Mouse (Mus musculus) embryonic fibroblast, embryonic 13.5 days (primary cell): ENCODE data around the gene 1700007K13Rik.

Experiments used
- CTCF ChIP-seq: IDR thresholded peaks from 2 replicates; pipeline ENCODE4 v1.5.1; 2011; ENCODE audit warnings: mild to moderate bottlenecking, control low read depth, low read length, moderate library complexity, borderline replicate concordance; ENCODE audit not compliant: insufficient read depth
- POLR2A ChIP-seq: IDR thresholded peaks from 2 replicates; pipeline ENCODE4 v1.6.1; 2011; ENCODE audit warnings: low read depth, mild to moderate bottlenecking, control low read depth, low read length, moderate library complexity

GRCm38 (mm10) chr2:28430846-28431245, 35.3 kb downstream of the 1700007K13Rik start:
- TF ChIP-seq POLR2A (no peak), CTCF (no peak)
